Mouse (Mus musculus) spleen, adult 2 months (tissue): ENCODE results near the gene Ephb6.

ENCODE experiments used
- CTCF ChIP-seq: fragments of 200-500 bp; IDR thresholded peaks from 2 replicates; pipeline ENCODE4 v1.5.1; 2011; ENCODE audit warnings: mild to moderate bottlenecking, inconsistent platforms; ENCODE audit not compliant: insufficient read depth, insufficient read length, insufficient replicate concordance; ENCODE audit errors: extremely low read depth
- POLR2A ChIP-seq: fragments of 200-500 bp; IDR thresholded peaks from 2 replicates; pipeline ENCODE4 v1.6.1; 2011; ENCODE audit warnings: low read depth, low read length, inconsistent platforms

DNA sequence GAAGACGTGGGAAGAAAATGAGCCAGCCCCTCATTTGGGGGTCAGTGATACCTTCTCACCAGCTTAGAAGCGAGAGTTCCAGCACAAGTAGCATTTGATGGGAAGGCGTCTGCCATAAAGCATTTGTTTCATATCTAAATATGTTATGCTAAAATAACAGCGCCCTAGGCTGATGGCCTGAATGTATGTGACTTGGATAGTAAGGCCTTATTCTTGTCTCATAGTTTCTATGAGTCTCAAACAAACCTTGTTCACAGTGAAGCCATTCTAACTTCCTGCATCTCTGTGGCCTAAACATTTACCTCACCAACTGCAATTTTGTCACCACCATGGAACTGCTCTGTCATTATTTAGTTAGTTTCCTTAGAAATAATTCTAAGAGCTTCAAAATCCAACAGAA lies 42.7 kb upstream of the Ephb6 start:
- TF ChIP-seq CTCF (no peak), POLR2A (no peak)
